Mouse (Mus musculus): ENCODE results near the gene Dda1.

DNA sequence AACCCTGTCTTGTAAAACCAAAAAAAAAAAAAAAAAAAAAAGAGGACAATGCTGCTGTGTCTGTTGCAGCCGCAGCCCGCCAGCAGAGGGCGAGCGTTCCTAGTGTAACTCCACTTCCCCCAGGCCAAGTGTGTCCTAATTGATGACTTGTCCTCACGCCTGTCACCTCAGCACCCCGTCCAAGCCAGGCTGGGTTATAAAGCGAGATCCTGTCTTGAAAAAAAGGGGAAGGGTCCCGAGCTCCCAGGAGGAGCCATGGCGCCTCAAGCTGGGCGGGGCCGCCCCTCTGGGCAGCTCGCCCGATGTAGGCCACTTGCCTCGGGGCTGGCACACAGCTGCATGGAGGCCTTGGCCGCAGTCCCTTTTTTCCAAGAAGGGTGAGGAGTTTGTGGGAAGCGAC lies 26.0 kb downstream of the Dda1 start:
- TF ChIP-seq CTCF (IDR thresholded peaks at IDR 0.05; ENCODE audit: control insufficient read depth, insufficient read depth, low read length) (peak; percentile 82), POLR2A (IDR thresholded peaks at IDR 0.05; ENCODE audit: borderline replicate concordance, control insufficient read depth, low read depth, low read length) (0 out of 2 replicates have a peak, but pooled peaks have one; percentile 27)
